Mouse (Mus musculus) layer of hippocampus, adult 2 months (tissue): ENCODE data around the gene Sh2b1. TPM values are rescaled to one million over a fixed set of nuclear protein-coding genes. Genes with fewer than 3 reads are reported as not detected.

Experiments
- DNase-seq, 2 experiments: peaks; one replicate each; pipeline ENCODE4 v3.0.0; 2022; ENCODE audit warnings: low spot score in 2 of 2
- H3K27ac ChIP-seq: fragments of 200-600 bp; 2 replicates; pipeline ENCODE4 v1.8.1; 2022
- H3K4me3 ChIP-seq: fragments of 200-600 bp; 2 replicates; pipeline ENCODE4 v1.8.1; 2022; ENCODE audit warnings: mild to moderate bottlenecking
- CTCF ChIP-seq: fragments of 200-600 bp; conservative IDR thresholded peaks from 2 replicates; pipeline ENCODE4 v1.8.1; 2022; ENCODE audit warnings: antibody characterized with exemption, mild to moderate bottlenecking, moderate library complexity
- total RNA-seq, 2 experiments: library from RNA; stranded (reverse); gene quantifications; 2 replicates each; pipeline ENCODE4 v1.2.3; 2021

The Sh2b1 gene
- total RNA-seq, 2 experiments from 2014 or later = 69.1 to 70.1 TPM

- no peak for DNase-seq
- H3K4me3 ChIP-seq = no peak overlapping the region
- H3K27ac ChIP-seq = no peak overlapping the region
- TF ChIP-seq CTCF = no peak
These were observed 3.9 kb downstream of the Sh2b1 start for GRCm38 (mm10) chr7:126471361-126471760.

DNA sequence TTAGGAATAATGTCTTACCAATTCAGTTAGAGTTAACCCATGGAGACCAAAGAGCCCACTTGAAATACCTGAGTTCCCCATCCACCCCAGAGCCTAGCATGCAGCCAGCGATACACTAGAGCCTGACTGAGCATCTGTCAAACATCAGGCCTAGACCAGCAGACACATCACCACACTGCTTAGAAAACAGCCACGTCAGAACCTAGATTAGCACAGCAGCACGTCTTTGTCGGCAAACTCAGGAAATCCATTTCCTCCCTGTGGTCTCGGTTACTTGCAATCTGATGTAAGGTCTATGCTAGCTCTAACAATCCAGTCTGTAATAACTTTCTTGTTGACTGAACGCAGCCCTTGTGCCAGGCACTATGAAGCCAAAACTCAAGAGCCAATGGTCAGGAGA, 5.1 kb downstream of the Sh2b1 start:
- TF ChIP-seq CTCF = no peak
- DNase-seq = no peak
- H3K4me3 ChIP-seq = no peak overlapping the region
- no peak overlapping the region for H3K27ac ChIP-seq

GRCm38 (mm10) chr7:126467834-126468627, 7.2 kb downstream of the Sh2b1 start:
- no peak for DNase-seq
- no peak for TF ChIP-seq CTCF
- H3K4me3 ChIP-seq = no peak overlapping the region
- no peak overlapping the region for H3K27ac ChIP-seq

- H3K4me3 ChIP-seq = no peak overlapping the region
These were observed 8.0 kb downstream of the Sh2b1 start for GRCm38 (mm10) chr7:126467271-126467670.

GRCm38 (mm10) chr7:126466707-126467106, 8.5 kb downstream of the Sh2b1 start:
- H3K27ac ChIP-seq = no peak overlapping the region
- no peak for DNase-seq
- TF ChIP-seq CTCF = no peak

More at GRCm38 (mm10) chr7:126467271-126467670, 8.0 kb downstream of the Sh2b1 start:
- TF ChIP-seq CTCF = peak; percentile 84
- no peak overlapping the region for H3K27ac ChIP-seq
- DNase-seq = peak in 1 of 2 experiments; percentile 50

GRCm38 (mm10) chr7:126466116-126466515, 9.1 kb downstream of the Sh2b1 start:
- no peak for DNase-seq
- TF ChIP-seq CTCF = no peak
- Histone ChIP-seq H3K4me3 (no peak overlapping the region), H3K27ac (no peak overlapping the region)

More at GRCm38 (mm10) chr7:126466707-126467106, 8.5 kb downstream of the Sh2b1 start:
- no peak overlapping the region for H3K4me3 ChIP-seq

DNA sequence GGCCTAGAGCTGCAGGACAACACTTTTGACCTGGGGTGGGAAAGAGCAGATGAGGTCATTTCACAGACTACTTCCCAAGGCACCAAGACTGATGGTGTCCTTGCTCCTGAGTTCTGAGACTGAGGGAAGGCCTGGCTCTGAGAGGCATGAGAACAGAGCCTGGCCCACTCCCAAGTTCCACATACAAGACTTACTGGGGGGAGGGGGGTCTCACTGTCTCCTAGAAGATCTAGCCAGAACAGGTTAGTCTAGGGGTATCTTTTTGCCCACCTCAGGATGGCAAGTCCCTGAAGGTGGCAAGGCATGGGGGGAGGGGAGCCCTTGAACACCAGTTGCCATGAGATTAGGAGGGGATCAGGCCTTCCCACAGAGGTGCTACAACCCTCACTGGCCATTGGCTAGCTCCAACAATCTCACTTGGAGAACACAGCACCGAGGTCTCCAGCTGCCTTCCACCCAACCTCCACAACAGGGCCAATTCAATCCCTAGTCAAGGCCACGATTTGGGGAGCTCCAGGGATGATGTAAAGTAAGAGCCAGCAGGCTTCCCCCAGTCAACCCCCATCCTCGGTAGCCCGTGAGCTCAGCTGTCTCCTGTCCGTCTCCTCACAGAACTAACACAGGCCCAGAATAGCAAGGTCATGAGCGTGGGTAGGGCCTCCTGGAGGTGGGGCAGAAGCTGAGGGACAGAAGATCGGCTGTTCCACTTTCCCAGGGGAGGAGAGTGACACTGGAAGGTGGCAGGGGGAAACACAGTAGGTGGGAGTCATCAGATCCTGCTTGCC, 9.8 kb downstream of the Sh2b1 start:
- no peak for DNase-seq
- H3K4me3 ChIP-seq = no peak overlapping the region
- no peak for TF ChIP-seq CTCF
- no peak overlapping the region for H3K27ac ChIP-seq

- Histone ChIP-seq H3K4me3 (no peak overlapping the region), H3K27ac (no peak overlapping the region)
- no peak for DNase-seq
- TF ChIP-seq CTCF = no peak
These were observed 10.4 kb downstream of the Sh2b1 start for GRCm38 (mm10) chr7:126464836-126465235.

GRCm38 (mm10) chr7:126464121-126464520, 11.1 kb downstream of the Sh2b1 start:
- TF ChIP-seq CTCF = no peak
- DNase-seq = no peak
- Histone ChIP-seq H3K4me3 (no peak overlapping the region), H3K27ac (no peak overlapping the region)

GRCm38 (mm10) chr7:126463547-126463946, 11.7 kb downstream of the Sh2b1 start:
- no peak for TF ChIP-seq CTCF
- H3K4me3 ChIP-seq = no peak overlapping the region
- H3K27ac ChIP-seq = no peak overlapping the region
- no peak for DNase-seq

- H3K4me3 ChIP-seq = no peak within 1 kb of the TSS
- H3K27ac ChIP-seq = no peak within 1 kb of the TSS
- no peak for DNase-seq
- no peak for TF ChIP-seq CTCF
These were observed 12.2 kb downstream of the Sh2b1 start, which contains the start of gene Atp2a1 for GRCm38 (mm10) chr7:126463004-126463403. Gene Atp2a1, minus strand, starts transcription at chr7:126463108.

DNA sequence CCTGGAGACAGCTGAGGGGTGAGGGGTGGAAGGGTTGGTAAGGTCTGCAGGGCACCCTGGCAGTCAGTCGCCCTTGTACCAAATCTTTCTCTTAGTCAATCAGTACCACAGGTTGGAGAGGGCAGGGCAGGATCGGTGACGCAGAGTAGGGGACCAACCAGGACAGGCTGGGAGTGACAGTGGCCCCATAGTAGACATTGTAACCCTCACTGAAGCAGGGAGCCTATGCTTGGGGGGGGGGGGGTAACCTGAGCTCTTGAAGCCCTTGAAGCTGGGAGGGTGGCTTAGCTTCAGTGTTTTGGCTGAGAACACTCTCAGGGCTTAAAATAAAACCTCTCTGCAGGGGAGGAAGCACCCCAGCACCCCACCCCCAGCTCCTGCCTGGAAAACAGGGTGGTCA, 13.6 kb downstream of the Sh2b1 start:
- Histone ChIP-seq H3K27ac (no peak overlapping the region), H3K4me3 (no peak overlapping the region)
- no peak for DNase-seq
- TF ChIP-seq CTCF = no peak

DNA sequence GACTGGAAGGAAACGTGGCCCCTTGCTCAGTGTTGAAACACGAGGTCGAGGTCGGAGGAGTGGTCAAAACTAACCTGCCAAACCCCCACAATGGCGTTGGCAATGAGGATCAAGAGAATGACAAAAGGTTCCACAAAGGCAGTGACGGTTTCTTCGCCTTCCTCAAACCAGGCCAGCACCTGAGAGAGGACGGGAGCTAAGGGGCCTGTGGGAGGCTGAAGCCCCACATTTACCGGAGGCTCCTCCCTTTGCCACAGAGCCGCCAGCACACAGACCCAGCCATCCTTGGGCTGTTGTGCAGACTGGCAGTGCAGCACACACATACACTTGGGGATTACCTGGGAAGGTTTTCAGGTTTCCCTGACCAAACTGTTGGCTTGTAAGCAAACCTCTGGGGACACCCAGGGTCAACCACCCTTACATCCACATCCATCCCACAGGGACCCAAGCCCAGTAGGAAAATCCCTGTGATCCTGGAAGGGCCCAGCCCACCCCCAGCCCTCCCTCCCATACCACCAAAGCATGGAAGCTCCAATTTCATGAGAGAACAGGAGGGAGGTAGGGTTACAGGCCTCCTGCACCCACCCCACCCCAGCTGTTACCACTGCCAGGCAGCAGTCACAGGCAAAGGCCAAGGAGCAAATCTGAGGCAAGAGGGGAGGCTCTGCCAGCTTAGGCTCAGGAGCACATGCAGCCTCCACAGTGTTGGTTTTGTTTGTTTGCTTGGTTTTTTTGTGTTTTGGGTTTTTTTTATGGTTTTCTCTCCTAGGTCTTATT, 14.4 kb downstream of the Sh2b1 start:
- H3K27ac ChIP-seq = no peak overlapping the region
- H3K4me3 ChIP-seq = no peak overlapping the region
- TF ChIP-seq CTCF = no peak
- no peak for DNase-seq
